Comparison of ENCODE assay signal across 26 mouse cellular contexts in genomic region chr8:26513001-26513400, GRCm38 (mm10).
"Had no signal": no experiment of that assay in that cellular context is flagged by ENCODE, and none has a peak within 500 bp of the region (broad histone marks: within the 10 kb centered on the region; RNA-seq: fewer than 3 reads in every experiment).

No protein-coding gene starts in this region.

- H3K36me3 ChIP-seq: heart, embryonic 13.5 days; heart, embryonic 15.5 days; hindbrain, embryonic 13.5 days; hindbrain, embryonic 15.5 days; kidney, embryonic 15.5 days; limb, embryonic 13.5 days; limb, embryonic 15.5 days; liver, embryonic 12.5 days had no signal

- H3K9me3 ChIP-seq: heart, embryonic 13.5 days; heart, embryonic 15.5 days; hindbrain, embryonic 13.5 days; hindbrain, embryonic 15.5 days; kidney, embryonic 15.5 days; limb, embryonic 13.5 days; limb, embryonic 15.5 days; liver, embryonic 12.5 days had no signal

- H3K9ac ChIP-seq: heart, embryonic 13.5 days; heart, embryonic 15.5 days; hindbrain, embryonic 13.5 days; hindbrain, embryonic 15.5 days; kidney, embryonic 15.5 days; limb, embryonic 13.5 days; limb, embryonic 15.5 days; liver, embryonic 12.5 days; liver, embryonic 14.5 days had no signal

- H3K4me1 ChIP-seq: heart, embryonic 13.5 days; heart, embryonic 15.5 days; limb, embryonic 13.5 days; limb, embryonic 15.5 days; liver, embryonic 12.5 days had no signal

- ATAC-seq: hindbrain, postnatal 0 days; intestine, embryonic 16.5 days; liver, embryonic 12.5 days had no signal

- H3K27me3 ChIP-seq: heart, embryonic 15.5 days; hindbrain, embryonic 15.5 days; liver, embryonic 12.5 days had no signal

- H3K4me2 ChIP-seq: heart, embryonic 13.5 days; heart, embryonic 15.5 days; hindbrain, embryonic 13.5 days; hindbrain, embryonic 15.5 days; kidney, embryonic 15.5 days; limb, embryonic 13.5 days; limb, embryonic 15.5 days; liver, embryonic 12.5 days had no signal

- DNase-seq: gastrocnemius, postnatal 14 days; gastrocnemius, postnatal 36 days; heart, adult 18-20 months; heart, postnatal 14 days; heart, postnatal 36 days; kidney, adult 11 months; kidney, adult 2 months; kidney, adult 9 months; kidney, postnatal 14 days; kidney, postnatal 36 days; layer of hippocampus, adult 9-11 months; layer of hippocampus, postnatal 36 days; left cerebral cortex, postnatal 4 days; lung, adult 18-20 months had no signal

- H3K4me3 ChIP-seq: heart, embryonic 13.5 days; heart, embryonic 15.5 days; hindbrain, embryonic 13.5 days; hindbrain, embryonic 15.5 days; kidney, embryonic 15.5 days; limb, embryonic 13.5 days; limb, embryonic 15.5 days; liver, embryonic 12.5 days had no signal

- H3K27ac ChIP-seq: heart, embryonic 13.5 days; heart, embryonic 15.5 days; hindbrain, embryonic 13.5 days; hindbrain, embryonic 15.5 days; hindbrain, postnatal 0 days; kidney, embryonic 15.5 days; kidney, postnatal 0 days; limb, embryonic 13.5 days; limb, embryonic 15.5 days; liver, embryonic 12.5 days; liver, embryonic 14.5 days had no signal
